Mouse (Mus musculus) liver, postnatal 0 days (tissue): ENCODE results near the gene Ago1.

Source experiments
- CTCF ChIP-seq: sonication (generic); IDR thresholded peaks from 2 replicates; pipeline ENCODE4 v1.5.1; 2016; ENCODE audit warnings: antibody characterized with exemption, low read depth
- EP300 ChIP-seq: IDR thresholded peaks from 2 replicates; pipeline ENCODE4 v1.6.1; 2016; ENCODE audit warnings: antibody characterized with exemption, low read depth, mild to moderate bottlenecking

DNA sequence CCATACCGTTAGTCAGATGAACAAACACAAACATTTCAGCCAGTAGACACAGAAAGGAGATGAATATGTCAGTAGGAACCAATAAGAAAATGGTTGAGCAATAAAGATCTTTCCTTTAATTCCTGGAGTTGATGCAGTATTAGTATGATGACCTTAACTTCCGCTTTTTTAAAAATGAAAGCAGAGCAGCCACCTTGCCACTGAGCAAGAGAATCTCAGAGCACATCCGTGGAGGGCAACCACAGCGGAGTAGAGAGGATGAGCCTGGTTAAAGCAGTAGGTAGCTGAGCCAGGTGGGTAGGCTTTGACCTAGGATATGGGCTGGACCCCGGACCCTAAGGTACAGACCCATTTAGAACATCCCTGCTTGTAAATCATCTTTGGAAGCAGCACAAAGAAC, 21.4 kb upstream of the Ago1 start:
- TF ChIP-seq CTCF: no peak
- no peak for TF ChIP-seq EP300
